Mouse (Mus musculus) thymus, postnatal 10 days (tissue): Measurements from ENCODE around the gene Acox3.

Experiments
- DNase-seq, 2 experiments: peaks; one replicate each; pipeline ENCODE4 v3.0.0; 2021; ENCODE audit warnings: low spot score in 2 of 2

Gene Acox3

DNA sequence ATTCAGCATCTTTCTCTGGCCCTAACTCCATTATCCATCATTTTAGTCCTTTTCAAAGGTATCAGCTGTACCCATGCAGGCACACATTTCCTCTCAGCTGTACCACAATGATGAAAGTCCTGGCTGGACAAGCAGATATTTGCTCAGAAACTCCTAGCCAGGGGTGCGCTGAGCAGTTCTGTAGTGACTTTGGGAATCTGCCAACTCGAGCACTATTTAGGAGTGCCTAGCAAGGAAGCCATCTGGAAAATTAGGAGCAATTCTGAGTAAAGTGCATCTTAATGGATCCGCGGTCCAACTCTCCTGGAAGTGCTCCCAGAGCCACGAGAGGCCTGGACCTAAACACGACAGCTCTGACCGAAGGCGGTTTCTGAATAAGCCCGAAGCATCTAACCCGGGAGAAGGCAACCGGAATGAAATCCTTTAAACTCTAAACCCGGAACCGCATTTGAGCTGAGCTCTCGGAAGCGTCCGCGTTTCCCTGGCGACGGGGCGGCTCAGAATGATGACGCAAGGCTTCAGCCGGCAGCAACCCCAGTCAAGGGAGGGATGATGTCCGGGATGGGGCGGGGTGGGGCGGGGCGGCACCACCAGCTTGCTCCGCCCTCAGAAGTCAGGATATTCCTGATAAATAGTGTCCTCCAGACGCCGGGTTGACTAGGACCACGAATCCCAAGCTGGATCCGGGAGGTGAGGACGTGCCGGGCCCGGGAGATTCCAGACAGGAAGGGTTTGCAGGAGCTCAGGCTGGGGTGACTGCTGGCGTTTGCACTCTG is at the start of gene Acox3:
Acox3 (plus strand) TSS at position 596 of the 776 bp plus-strand sequence.
- peak; percentile 82 to 91 for DNase-seq

DNA sequence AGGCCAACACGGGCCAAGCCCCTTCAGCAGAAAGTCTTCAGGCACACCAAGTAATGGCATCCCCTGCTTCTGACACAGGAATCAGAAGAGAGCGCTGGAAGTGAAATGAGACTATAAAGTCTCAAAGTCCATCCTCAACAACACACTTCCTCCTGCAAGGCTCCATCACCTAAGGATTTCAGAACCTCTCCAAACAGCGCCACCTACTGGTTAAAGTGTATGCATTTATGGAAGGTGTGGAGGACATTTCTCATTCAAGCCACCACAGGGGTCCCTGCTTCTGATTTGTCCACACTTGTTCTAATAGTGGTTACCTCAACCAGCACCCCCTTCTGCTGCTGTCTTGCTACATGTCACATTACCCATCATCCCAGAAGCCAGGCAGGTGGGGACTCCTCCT is 46.6 kb upstream of the Acox3 start:
- no peak for DNase-seq

DNA sequence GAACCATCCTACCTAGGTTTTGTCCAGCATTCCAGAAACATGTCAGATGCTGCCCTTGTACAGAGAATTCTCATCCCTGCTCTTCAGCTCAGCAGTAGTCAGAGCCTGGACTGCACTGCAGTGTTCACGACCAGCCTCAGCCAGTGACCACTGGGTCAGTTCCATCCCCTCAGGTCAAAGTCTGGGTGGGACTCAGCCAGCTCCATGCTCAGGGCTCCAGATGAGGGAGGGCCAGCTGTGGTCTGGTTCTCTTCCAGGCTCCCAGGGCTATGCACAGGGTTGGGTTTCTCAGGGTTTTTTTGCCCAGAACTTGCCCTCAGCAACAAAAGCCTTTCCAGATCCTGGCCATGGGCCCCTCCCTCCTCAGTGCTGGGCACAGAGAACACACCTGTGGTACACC is 45.4 kb upstream of the Acox3 start:
- DNase-seq: no peak

DNA sequence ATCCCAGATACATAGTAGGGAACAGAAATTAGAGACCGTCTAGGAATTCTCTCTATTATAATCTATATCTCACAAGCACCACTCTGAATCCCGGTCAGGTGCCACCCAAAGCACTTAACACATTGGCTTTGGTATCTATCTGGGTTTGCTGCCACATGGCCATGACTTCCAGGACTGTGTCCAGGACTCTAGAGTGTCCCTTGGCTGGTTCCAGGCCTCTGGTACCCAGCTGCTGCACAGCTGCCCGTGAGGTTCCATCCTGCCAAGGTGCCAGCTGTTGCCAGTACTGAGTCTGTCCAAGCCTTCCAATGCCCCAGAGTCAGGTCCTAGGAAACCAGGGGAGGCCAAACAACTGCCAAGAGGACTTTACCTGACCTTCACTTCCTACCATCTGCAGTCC is 44.8 kb upstream of the Acox3 start:
- no peak for DNase-seq

DNA sequence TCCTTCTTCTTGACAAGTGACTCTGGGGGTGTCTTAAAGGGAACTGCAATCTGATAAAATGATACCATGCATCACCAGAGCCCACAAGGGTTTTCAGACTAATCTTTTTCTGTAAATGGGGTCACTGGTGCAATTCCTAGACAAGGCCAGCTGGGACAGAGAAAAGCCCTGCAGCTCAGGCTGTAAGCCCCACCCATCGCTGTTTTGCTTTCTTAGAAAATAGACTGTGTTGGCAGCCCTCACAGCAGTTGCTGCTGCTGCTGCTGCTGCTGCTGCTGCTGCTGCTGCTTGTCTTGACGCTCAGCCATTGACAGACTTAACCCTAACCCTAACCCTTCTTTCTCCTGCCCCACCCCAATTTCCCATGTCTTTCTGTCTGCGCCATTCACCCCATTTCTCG is 43.3 kb upstream of the Acox3 start:
- no peak for DNase-seq

DNA sequence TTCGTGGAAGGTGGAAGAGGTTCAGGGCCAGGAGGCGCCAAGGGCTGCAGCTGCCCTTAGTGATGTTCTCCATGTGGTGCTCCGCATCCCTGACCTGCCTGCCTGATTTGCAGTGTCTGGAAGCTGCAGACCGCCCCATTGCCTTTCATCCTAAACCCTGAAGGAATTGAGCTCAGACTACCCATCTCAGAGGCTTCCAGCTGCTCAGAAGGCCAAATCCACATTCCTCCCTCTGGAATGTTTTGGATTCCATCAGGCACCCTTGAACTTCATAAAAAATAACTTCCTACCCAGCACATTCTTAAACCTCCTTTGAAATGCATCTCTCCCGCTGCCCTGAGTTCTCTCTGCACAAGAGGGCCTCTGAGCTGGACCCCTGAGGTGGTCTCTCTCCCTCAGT is 42.3 kb upstream of the Acox3 start:
- DNase-seq: no peak

DNA sequence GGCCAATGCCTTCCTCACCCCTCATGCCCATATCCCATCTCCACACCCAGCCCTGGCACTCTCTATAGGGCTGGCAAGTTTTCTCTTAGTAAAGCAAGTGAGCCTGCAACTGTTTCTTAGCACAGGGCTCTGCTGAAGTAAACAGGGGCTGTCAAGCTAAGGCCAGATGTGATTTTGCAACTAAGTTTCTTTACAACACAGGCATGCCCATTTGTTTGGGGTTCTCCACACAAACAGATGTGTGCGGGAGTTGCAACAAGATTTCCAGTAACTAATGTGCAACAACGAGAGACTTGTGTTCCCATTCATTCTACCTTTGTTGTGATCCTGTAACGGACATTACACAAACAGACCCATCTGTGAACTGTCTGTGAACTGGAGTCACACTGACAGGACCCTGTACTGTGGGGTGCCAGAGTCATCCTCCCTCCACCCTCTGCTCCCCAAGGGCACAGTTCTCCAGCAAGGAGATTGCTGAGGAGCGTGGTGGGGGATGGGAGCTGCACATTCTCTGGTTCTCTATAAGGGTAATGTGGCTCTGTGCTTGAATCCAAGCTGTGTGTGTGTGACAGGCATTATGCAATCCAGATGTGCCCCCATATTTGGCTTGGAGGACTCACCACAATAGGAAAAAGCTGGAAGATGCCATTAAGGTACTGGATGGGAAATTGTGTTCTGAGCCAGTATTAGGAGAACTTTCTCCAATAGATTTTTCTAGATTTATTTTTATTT is 41.6 kb upstream of the Acox3 start:
- DNase-seq: no peak

DNA sequence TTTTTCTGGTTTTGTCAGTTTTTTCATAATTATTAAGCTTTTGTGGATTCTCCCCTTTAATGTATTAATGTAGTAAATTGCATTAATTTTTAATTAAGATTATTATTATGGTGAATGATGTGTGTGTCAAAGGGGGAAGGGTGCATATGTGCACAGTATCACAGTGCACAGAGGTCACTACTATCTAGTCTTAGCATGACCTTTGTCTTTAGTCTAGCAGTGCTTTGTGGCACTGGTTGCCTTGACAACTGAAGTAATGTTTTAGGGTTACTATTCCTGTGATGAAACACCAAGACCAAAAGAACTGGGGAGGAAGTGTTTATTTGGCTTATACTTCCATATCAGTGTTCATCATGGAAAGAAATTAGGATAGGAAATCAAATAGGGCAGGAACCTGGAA is 36.7 kb upstream of the Acox3 start:
- no peak for DNase-seq

DNA sequence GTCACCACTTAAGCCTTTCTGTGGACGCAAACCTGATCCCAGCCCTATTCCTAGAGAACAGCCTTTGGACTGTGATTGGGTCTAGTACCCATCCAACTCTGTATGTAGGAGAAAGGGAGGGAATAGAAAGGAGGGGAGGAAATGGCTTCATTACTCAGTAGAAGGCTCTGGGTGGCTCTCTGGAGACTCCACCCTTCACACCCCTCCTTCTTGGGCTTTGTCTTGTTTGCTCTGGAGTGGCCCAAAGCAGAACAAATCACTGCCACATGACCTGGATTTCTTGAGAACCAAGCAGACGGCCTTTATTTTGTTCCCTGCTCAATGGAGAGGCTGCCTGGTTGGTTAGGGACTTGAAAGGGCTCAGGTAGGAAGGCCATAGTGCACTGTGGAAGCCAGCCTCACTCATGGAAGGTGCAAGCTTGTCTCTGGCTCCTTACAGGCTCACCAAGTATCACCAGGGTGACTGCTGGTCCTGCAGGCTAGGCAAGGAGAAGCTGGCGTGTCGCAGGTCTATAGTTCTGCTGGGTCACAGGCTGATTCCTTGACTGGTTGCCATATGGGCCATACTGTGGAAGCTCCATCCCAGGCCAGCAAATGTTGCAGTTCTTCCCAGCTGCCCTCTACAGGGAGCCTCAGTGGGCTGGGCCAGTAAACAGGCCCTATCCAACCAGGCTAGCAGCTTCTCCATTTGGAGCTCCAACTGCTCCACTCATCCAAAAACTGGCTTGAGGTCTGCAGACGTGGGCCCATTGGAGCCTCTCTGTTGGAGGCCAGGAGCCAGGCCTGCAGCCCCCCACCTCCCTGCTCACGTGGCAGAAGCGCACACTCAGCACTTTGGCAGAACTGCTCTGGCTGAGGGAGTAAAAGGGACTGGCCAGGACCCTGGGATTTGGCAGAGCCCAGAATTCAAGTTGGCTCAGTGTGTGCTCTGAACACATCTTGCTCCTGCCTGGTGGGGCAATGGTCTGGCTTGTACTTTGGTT is 30.7 kb upstream of the Acox3 start:
- DNase-seq: no peak

DNA sequence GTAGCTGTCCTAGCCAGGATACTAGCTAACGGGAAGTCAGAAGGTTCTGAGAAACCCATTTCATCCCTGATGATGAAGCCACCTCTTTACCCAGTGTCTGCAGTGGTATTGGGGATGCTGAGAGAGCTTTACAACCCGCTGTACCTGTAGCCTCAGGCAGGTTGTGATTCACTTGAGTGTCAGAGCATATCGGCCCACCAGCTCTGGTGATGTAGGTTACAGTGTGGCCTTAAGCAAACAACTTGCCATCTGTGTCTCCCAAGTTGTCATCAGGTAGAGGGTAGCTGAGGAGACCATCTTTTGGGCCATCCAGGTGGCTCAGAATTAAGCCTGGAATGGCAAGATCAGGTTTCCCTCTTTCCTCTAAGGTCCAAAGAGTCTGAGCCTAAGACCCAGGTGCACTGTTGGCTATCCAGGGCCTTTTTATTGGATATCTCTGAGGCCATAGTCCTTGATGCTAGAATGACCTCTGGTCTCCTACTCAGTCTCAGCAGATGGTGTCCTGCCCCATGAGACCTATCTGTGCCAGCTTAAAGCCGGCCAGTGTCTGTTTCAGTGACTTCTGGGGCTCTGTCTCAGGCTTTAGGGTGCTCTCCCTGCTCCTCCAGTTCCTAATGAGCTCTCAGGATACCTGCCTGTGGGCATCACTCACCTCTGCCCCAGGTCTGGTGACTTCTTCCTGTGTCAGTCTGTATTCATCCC is 29.9 kb upstream of the Acox3 start:
- no peak for DNase-seq

DNA sequence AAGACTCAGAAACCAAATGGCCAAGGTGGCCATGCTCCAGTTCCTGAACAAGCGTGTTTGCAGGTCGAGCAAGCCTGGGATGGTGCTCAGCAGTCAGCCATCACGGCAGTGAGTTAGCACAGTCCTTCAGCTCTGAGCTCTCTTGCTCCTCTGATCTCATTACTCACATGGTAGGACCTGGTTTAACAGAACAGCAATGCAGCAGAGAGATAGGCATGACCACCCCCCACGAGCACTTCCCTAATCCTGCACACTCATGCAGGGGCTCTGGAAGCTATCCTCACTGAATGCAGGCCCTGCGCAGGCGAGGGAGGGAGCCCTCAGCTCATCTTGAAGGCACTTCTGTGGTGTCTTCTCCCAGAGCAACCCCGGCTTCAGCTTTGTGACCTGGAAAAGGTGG is 26.4 kb upstream of the Acox3 start:
- DNase-seq: no peak

DNA sequence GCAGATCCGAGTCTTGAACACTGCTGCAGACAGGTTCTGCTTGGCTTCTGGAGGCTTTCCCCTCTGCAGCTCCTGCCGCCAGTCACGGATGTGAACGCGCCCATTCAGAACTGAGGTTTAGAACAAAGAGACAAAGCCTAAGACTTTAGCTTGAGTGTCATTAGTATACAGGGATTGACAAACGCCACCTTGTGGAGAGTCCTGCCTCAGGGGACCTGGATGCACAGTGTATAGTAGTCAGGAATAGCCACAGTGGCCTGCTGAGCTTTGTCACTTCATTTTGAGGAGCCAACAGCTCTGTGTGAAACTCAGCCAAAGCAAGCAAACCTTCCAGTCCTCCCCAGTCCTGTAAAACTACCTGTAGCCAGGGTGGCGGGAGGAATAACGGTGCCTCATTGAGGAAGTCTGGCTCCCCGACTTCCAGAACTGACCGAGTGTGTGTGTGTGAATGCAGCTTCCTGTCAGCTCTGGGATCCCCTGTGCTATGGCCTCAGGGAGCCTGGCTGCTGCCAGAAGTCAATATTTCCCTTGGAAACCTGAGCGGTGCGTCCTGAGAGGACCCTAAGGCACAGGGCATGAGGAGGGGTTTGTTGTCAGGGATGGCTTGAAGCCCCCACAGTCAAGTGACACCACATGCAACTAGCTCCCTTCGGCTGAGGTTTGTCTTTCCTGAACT is 24.8 kb upstream of the Acox3 start:
- no peak for DNase-seq

DNA sequence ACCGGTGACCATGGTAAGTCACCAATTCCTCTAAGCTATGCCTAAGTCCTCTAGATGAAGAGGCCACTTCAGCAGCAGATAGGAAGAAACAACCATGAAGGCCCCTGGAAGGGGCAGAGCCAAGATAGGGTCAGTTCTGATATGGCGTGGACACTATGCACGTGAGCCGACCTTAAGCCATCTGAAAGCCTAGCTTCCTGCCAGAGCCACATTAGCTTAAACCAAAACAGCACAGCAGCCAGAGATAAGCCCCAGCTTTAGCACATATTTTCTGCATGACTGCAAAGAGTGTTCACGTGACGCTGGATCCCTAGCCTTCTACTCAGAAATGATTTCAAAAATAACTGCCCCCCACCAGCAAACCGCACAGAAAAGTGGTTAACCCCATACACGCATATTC is 23.4 kb upstream of the Acox3 start:
- no peak for DNase-seq

DNA sequence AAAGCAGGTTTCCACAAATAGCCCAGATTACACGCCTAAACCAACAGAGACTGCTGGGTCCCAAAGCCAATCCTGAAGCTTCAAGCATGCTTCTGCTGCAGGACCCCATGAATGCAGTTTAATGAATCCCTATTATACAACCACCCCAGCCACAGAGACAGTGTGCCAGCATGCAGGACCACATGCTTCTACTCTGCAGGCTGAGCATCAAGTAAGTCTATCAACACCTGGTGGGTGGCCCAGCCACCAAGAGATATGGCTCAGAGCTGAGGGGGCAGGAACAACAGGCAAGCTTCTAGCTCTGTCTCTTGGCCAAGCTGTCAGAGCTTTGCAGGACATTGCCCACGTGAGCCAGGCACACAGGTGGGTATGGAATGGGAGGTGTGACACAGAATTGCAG is 20.2 kb upstream of the Acox3 start:
- no peak for DNase-seq

DNA sequence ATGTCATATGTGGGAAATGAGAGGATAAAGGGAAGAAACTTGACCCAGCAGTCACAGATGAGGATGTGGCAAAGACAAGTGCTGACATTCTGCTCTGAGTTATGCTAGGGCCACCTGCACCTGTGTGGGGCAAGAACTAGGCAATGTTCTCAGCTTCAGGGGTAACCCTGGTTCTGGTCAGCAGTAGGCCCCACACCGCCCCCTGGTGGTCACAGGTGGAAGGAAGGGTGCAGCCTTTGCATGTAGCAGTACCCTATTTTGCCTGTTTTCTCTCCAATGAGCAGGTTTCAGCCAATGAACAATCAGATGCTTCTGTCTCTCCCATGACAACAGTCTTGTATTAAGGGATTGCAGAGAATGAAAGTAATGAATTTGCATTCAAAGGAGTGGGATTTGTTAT is 19.4 kb upstream of the Acox3 start:
- peak; percentile 28 to 77 for DNase-seq

DNA sequence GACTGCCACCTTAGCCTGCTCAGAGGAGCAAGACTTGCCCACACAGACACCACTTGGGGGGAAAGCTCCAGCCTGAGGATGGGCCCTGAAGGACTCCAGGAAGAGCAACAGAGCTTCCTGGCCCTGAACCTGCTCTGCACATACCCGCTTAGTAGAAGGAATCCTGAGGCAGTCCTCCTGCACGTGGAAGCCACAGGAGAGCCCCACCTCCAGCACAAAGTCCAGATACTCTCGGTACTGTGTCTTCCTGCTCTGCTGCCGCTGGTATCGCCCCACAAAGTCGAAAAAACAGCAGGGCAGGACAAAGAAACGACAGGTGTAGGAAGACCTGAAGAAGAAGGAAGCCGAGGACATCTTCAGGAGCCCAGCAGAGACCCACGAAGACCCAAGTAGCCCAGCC is 17.6 kb upstream of the Acox3 start:
- DNase-seq: no peak

DNA sequence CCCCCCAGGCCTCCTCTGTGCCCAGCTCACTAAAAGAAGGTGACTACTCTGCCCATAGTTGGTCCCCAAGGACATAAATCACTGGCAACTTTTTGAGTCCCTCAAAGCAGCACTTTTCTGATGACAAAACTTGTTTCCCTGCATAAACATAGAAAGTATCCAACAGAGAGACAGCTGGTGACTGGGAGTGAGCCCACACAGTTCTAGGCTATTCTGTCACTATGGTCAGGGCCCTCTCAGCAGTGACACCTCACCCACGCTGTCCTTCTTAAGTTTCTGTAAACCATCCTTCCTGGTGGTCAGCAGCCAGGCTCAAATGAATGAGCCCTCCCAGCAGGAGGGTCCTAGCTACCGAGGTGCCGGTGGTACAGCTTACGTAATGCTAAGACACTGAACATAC is 16.2 kb upstream of the Acox3 start:
- DNase-seq: no peak

DNA sequence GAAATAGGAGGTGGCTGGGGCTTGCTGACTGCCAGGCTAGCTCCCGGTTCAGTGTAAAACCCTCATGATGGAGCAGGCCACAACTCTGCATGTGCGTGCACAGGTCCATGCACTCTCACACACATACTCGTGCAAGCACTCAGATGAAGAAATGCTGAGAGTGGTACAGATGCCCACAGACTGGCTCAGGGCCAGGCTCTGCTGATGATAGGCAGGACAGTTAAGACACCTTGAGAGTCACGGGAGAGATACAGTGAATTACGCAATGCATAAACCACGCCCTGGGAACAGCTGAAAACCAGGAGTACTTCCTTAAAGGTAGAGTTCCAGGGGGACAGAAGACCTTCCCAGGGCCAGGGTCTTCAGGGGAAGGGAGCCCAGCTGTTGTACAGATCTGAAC is 11.3 kb upstream of the Acox3 start:
- DNase-seq: no peak

DNA sequence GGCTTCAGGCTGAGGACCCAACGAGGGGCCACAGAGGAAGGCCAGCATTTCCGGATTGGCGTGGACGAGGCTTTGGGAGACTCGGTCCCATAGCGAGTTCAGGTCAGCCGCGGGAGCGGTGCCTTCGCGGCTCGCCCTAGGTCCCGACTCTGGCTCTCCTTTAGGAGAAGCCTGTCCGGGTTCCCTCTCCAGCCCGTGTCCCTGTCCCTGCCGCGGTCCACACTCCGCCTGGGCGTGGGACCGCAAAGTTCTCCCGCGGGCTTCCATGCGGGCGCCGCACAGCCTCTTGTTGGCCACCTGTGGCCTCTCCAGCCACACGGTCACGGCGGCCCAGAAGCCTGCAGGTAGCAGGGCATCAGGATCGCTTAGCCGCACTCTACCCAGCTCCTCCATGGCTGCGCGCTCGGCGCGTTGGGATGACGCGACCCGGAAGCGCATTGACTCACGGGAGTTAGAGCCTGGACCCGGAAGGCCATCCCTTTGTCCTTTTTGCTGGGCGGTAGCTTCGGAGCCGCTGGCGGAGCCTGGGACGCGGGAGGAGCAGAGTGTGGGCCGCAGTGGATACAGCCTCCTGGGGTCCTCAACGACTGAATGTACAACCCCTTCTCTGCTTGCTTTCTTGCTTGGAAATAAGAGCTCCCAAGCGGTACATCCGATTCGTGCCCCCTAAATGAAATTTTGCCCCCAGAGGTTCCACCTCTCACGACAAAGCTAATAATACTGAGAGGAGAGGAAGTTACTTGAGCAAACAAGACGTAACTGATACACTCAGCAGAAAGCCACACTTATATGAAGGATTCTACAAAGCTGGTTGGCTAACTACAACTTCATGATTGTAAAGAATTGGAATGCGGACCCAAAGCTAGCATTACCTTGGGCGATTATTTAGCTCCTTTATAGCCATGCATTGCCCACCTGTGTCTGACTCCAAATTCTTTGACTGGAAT is 7.9 kb upstream of the Acox3 start, which contains the start of gene Trmt44:
Trmt44 (minus strand) TSS at position 418 of the 947 bp plus-strand sequence.
- peak; percentile 79 to 83 for DNase-seq
